Mouse (Mus musculus) ES-E14 (cell line): ENCODE measurements at regions not wholly inside any gene's neighbourhood (a gene's known extent, or its start where the extent isn't known, plus 50 kb on each side); places are given as distances from the start of the nearest gene placed in this dataset.

ENCODE experiments used
- DNase-seq: peaks from one replicate; pipeline ENCODE4 v3.0.0-alpha.2; 2013; ENCODE audit warnings: low read depth, low spot score
- H3K27ac ChIP-seq: 2 replicates; pipeline ENCODE4 v1.5.1; 2012; ENCODE audit warnings: low read depth, mild to moderate bottlenecking, low read length, moderate library complexity, mixed read lengths; ENCODE audit not compliant: poor library complexity, insufficient read depth, severe bottlenecking
- H3K36me3 ChIP-seq: 2 replicates; pipeline ENCODE4 v1.6.1; 2012; ENCODE audit warnings: mild to moderate bottlenecking, low read length, moderate library complexity, mixed read lengths; ENCODE audit not compliant: control insufficient read depth, poor library complexity, insufficient read depth, severe bottlenecking
- H3K4me1 ChIP-seq, 2 experiments: fragments of 150-350 bp in 1 of 2; sonication (generic) in 1 of 2; 2 replicates each; pipeline ENCODE4 v1.6.1; 2012; ENCODE audit warnings: low read length in 2 of 2, mild to moderate bottlenecking in 1 of 2, mixed read lengths in 1 of 2; ENCODE audit not compliant: control insufficient read depth in 2 of 2, insufficient read depth in 2 of 2, poor library complexity in 1 of 2
- H3K4me3 ChIP-seq, 2 experiments: fragments of 150-350 bp in 1 of 2; sonication (generic) in 1 of 2; 2 replicates each; pipeline ENCODE4 v1.5.1; 2012; ENCODE audit warnings: low read length in 2 of 2, low read depth in 1 of 2, mild to moderate bottlenecking in 1 of 2, mixed read lengths in 1 of 2; ENCODE audit not compliant: insufficient read depth in 1 of 2, poor library complexity in 1 of 2, severe bottlenecking in 1 of 2
- H3K9ac ChIP-seq: 2 replicates; pipeline ENCODE4 v1.6.1; 2012; ENCODE audit warnings: low read depth, mild to moderate bottlenecking, low read length, mixed read lengths; ENCODE audit not compliant: poor library complexity, insufficient read depth, severe bottlenecking
- H3K9me3 ChIP-seq: fragments of 150-350 bp; sonication (generic); 2 replicates; pipeline ENCODE4 v1.6.1; 2012; ENCODE audit warnings: low read depth, mild to moderate bottlenecking, low read length; ENCODE audit not compliant: control insufficient read depth, insufficient read depth
- CHD2 ChIP-seq: IDR thresholded peaks from 2 replicates; pipeline ENCODE4 v1.6.1; 2014; ENCODE audit warnings: mild to moderate bottlenecking, low read depth, low read length, inconsistent platforms
- HCFC1 ChIP-seq: IDR thresholded peaks from 2 replicates; pipeline ENCODE4 v1.6.1; 2012; ENCODE audit warnings: low read length, inconsistent platforms, borderline replicate concordance; ENCODE audit not compliant: insufficient read depth
- MAFK ChIP-seq: IDR thresholded peaks from 2 replicates; pipeline ENCODE4 v1.6.1; 2014; ENCODE audit warnings: mild to moderate bottlenecking, low read depth, low read length, inconsistent platforms; ENCODE audit not compliant: insufficient read depth
- ZC3H11A ChIP-seq: IDR thresholded peaks from 2 replicates; pipeline ENCODE4 v1.6.1; 2012; ENCODE audit warnings: low read depth, mild to moderate bottlenecking, inconsistent platforms, low read length, borderline replicate concordance
- ZNF384 ChIP-seq: IDR thresholded peaks from 2 replicates; pipeline ENCODE4 v1.6.1; 2012; ENCODE audit warnings: low read depth, low read length, inconsistent platforms
- in situ Hi-C, 2 experiments: fragments of 600-800 bp; cut with MboI; formaldehyde crosslinking; loops; one replicate each; pipeline ENCODE4 v1.15.1; 2025; ENCODE audit warnings: low sequenced_read_pairs in 2 of 2, inconsistent platforms in 1 of 2; ENCODE audit not compliant: unreplicated experiment in 2 of 2

DNA sequence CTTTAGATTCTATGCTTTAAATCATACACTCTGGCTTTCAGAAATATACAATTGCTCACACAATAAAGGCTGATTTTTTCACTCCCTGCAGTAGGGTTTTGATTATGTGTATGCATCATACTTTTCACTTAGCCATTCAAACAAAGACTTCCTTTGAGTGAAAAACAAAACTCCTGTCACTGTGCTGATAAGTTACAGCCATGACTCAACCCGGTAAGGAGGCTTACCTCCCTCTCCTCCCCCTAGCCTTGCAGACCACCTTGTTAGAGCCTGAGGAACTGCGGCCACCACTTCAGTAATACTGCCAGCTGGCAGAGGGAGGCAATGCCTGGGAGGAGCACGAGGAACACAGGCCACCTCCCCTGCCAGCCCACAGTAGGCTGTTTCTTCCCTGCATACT, 86.2 kb downstream of the Zfp706 start:
- no peaks in the 10 kb centered on the region for H3K36me3 ChIP-seq
- TF ChIP-seq HCFC1 (no peak), ZC3H11A (no peak), CHD2 (no peak), ZNF384 (no peak), MAFK (no peak)
- DNase-seq: no peak
- no peak overlapping the region for H3K9ac ChIP-seq
- no peak overlapping the region for H3K27ac ChIP-seq
- H3K4me3 ChIP-seq: no peak overlapping the region
- H3K4me1 ChIP-seq: no peaks in the 10 kb centered on the region
- H3K9me3 ChIP-seq: no peaks in the 10 kb centered on the region
- in situ Hi-C loops: no loop called here

DNA sequence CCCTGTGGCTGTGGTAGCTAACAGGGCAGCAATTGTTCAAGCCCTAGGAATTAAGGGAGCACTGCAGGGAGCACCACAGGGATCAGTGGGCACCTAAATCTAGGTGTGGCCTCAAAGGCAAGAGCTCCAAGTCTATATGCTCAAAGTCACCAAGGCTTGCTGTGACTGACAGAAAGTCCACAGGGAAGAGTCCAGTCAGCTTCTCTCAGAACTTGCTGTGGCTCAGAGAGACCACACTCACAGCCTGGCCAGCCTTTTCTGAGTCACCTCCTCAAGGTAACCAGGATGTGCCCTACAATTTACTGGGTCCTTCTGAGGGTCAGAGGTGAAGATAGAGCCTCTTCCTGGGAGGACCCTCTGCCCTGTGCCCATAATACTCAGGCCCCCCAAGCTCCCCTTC, 86.7 kb downstream of the Zfp706 start:
- Histone ChIP-seq H3K4me1 (no peaks in the 10 kb centered on the region), H3K4me3 (no peak overlapping the region), H3K36me3 (no peaks in the 10 kb centered on the region), H3K9me3 (no peaks in the 10 kb centered on the region), H3K9ac (no peak overlapping the region), H3K27ac (no peak overlapping the region)
- no peak for DNase-seq
- TF ChIP-seq MAFK (no peak), CHD2 (no peak), ZC3H11A (no peak), ZNF384 (no peak), HCFC1 (no peak)
- in situ Hi-C loops: no loop called here

DNA sequence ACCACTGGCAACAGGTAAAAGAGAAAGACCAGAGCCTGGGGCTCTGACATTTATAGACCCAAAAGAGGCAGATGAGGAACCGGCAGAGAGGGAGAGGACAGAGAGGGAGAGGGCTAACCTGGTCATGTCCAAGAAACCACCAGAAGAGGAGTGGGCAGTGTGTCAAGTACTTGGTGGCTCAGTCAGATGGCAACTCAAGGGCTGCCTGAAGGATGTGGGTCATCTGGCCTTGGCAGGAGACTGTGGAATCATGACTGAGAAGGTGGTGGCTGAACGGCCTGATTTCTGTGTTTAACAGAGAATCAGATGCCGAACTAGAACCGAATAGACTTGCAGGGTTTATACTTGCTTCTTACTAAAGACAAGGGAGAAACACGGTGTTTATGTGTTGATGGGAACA, 87.9 kb downstream of the Zfp706 start:
- Histone ChIP-seq H3K4me1 (no peaks in the 10 kb centered on the region), H3K27ac (no peak overlapping the region), H3K9me3 (no peaks in the 10 kb centered on the region), H3K9ac (no peak overlapping the region), H3K4me3 (no peak overlapping the region), H3K36me3 (no peaks in the 10 kb centered on the region)
- no peak for DNase-seq
- in situ Hi-C loops: no loop called here
- TF ChIP-seq ZC3H11A (no peak), CHD2 (no peak), ZNF384 (no peak), MAFK (no peak), HCFC1 (no peak)

DNA sequence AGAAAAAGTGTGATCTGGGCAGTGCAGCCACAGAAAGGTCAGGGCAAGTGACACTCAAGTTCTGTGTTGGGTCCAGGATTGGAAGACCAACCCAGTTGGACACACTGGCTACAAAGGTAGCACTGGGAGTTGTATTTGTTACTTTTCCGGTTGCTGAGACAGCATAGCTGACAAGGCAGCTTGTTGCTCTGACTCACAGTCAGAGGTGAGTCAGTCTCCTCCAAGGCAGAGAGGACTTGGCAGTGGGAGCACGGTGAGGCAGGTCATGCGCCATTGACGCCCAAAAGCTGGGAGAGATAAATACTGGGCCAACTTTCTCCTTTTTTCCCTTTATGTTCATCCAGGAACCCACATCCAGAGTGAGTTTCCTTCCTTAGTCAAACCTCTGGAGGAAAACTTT, 88.4 kb downstream of the Zfp706 start:
- no peak overlapping the region for H3K9ac ChIP-seq
- H3K9me3 ChIP-seq: no peaks in the 10 kb centered on the region
- no peak overlapping the region for H3K27ac ChIP-seq
- H3K4me3 ChIP-seq: no peak overlapping the region
- DNase-seq: no peak
- no peak for TF ChIP-seq CHD2
- no peak for TF ChIP-seq ZNF384
- no peak for TF ChIP-seq MAFK
- TF ChIP-seq ZC3H11A: no peak
- no peak for TF ChIP-seq HCFC1
- in situ Hi-C loops: no loop called here
- no peaks in the 10 kb centered on the region for H3K4me1 ChIP-seq
- no peaks in the 10 kb centered on the region for H3K36me3 ChIP-seq

DNA sequence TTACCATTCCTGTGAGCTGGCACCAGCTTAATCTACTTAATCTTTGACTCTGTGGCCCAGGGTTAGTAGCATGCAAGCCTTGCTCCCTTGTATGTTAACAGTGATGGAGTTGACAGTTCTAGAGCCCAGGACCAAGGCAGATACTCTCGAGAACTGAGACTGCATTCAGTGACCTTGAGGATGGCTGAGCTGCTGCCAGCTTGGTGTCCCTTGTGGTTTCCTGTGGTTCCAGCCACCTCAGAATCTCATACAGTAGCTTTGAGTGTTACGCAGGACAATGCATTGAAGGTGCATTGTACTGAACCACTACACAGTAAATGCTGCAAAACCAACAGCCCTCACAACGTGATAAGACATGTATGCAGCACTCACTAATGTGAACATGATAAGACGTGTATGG, 90.6 kb downstream of the Zfp706 start:
- no peak for DNase-seq
- H3K27ac ChIP-seq: no peak overlapping the region
- TF ChIP-seq CHD2 (no peak), HCFC1 (no peak), ZNF384 (no peak), MAFK (no peak), ZC3H11A (no peak)
- no peak overlapping the region for H3K9ac ChIP-seq
- in situ Hi-C loops: no loop called here
- H3K4me3 ChIP-seq: no peak overlapping the region
- no peaks in the 10 kb centered on the region for H3K9me3 ChIP-seq
- H3K36me3 ChIP-seq: no peaks in the 10 kb centered on the region; the same call in 1 of the 2 replicates
- no peaks in the 10 kb centered on the region for H3K4me1 ChIP-seq
